Mouse (Mus musculus) macrophage (primary cell): ENCODE measurements around the gene Islr. TPM values are rescaled to one million over a fixed set of nuclear protein-coding genes. Genes with fewer than 3 reads are reported as not detected.
"Not testable (repeated sequence)": the region's sequence is repeated elsewhere in the genome, so short reads cannot be mapped to it uniquely, and the experiment has no call there.

ENCODE experiments used
- H3K27ac ChIP-seq: fragments of 350-480 bp; formaldehyde crosslinking; 2 replicates; pipeline ENCODE4 v1.9.0; 2021
- H3K36me3 ChIP-seq: fragments of 350-480 bp; formaldehyde crosslinking; 2 replicates; pipeline ENCODE4 v1.9.0; 2021; ENCODE audit errors: inconsistent target
- H3K4me3 ChIP-seq: fragments of 350-480 bp; formaldehyde crosslinking; 2 replicates; pipeline ENCODE4 v1.9.0; 2021; ENCODE audit errors: inconsistent target
- H3K79me2 ChIP-seq: fragments of 350-480 bp; formaldehyde crosslinking; 2 replicates; pipeline ENCODE4 v1.9.0; 2021; ENCODE audit errors: inconsistent target
- WGBS: methylation state at CpG from one replicate; pipeline ENCODE4 v1.1.7; 2026; ENCODE audit warnings: inconsistent platforms; ENCODE audit not compliant: missing documents; 5-methylcytosine and 5-hydroxymethylcytosine counted together
- polyA plus RNA-seq: library from polyadenylated mRNA; stranded (reverse); fragments of 250-400 nt; gene quantifications from 3 replicates; pipeline ENCODE4 v1.2.4, GENCODE M21; 2018; ENCODE audit warnings: inconsistent platforms
- total RNA-seq, 78 experiments: library from RNA; depleted of rRNA; stranded (reverse); fragments of 250-400 nt; gene quantifications; 1 replicate in 9 of 78; 2 replicates in 24 of 78; 3 replicates in 43 of 78; 4 replicates in 2 of 78; pipeline ENCODE4 v1.2.4; 2018; ENCODE audit warnings: inconsistent platforms in 56 of 78

Islr gene
- total RNA-seq (2018; cell fraction: chromatin; rRNA removed): 1 to 10 TPM in 1 of 26 experiments, not detected in 25; 8.1 TPM
- total RNA-seq (2018; cell fraction: cytosol; rRNA removed): under 1 TPM in 3 of 26 experiments, not detected in 23; 0.07 TPM
- 1 to 10 TPM in 1 of 26 experiments, not detected in 25; 1.7 TPM for total RNA-seq (2018; cell fraction: nucleus; rRNA removed)
- not detected in 3 replicates for polyA plus RNA-seq

GRCm38 (mm10) chr9:58203516-58204447 lies at the start of gene Islr, which contains the start of gene Islr2:
Gene Islr, minus strand, starts transcription at chr9:58204306.
Gene Islr2, minus strand, starts transcription at chr9:58204319.
- Histone ChIP-seq H3K27ac (no peak within 1 kb of the TSS), H3K36me3 (no peaks in the 10 kb centered on the region), H3K79me2 (no peaks in the 10 kb centered on the region), H3K4me3 (peak within 1 kb of the TSS; percentile 34)
- WGBS: 8% methylated on average over 42 of the region's 42 CpGs

GRCm38 (mm10) chr9:58253805-58254122 lies 49.7 kb upstream of the Islr start:
- Histone ChIP-seq H3K79me2 (peaks cover 25% of the 10 kb centered on the region), H3K36me3 (peaks cover 24% of the 10 kb centered on the region), H3K4me3 (peak overlapping the region; percentile 70), H3K27ac (peak overlapping the region; percentile 69)
- 75% methylated on average over 2 of the region's 5 CpGs for WGBS

GRCm38 (mm10) chr9:58253033-58253804 lies 49.1 kb upstream of the Islr start, which contains the start of gene Stoml1:
Gene Stoml1, plus strand, starts transcription at chr9:58253164.
- peak within 1 kb of the TSS; percentile 69 for H3K27ac ChIP-seq
- WGBS: 1% methylated on average over 31 of the region's 31 CpGs

GRCm38 (mm10) chr9:58250730-58251129 lies 46.6 kb upstream of the Islr start:
- not testable (repeated sequence) for H3K4me3 ChIP-seq, H3K36me3 ChIP-seq, H3K27ac ChIP-seq
- H3K79me2 ChIP-seq: peaks cover 55% of the 10 kb centered on the region
- WGBS: 100% methylated on average over 1 of the region's 1 CpGs

More at GRCm38 (mm10) chr9:58253033-58253804, 49.1 kb upstream of the Islr start, which contains the start of gene Stoml1:
- Histone ChIP-seq H3K36me3 (peaks cover 18% of the 10 kb centered on the region), H3K4me3 (peak within 1 kb of the TSS; percentile 70), H3K79me2 (peaks cover 30% of the 10 kb centered on the region)

GRCm38 (mm10) chr9:58250322-58250721 lies 46.2 kb upstream of the Islr start:
- Histone ChIP-seq H3K4me3 (no peak overlapping the region), H3K79me2 (peaks cover 59% of the 10 kb centered on the region), H3K36me3 (peaks cover 2% of the 10 kb centered on the region; the same call in 1 of the 2 replicates), H3K27ac (peak overlapping the region; percentile 93)
- WGBS: 86% methylated on average over 8 of the region's 8 CpGs

GRCm38 (mm10) chr9:58249592-58250192 lies 45.6 kb upstream of the Islr start, which contains the start of gene Pml:
Gene Pml, minus strand, starts transcription at chr9:58249786.
- under 1% methylated on average over 16 of the region's 16 CpGs for WGBS
- H3K4me3 ChIP-seq: peak within 1 kb of the TSS; percentile 85
- H3K36me3 ChIP-seq: peaks cover 9% of the 10 kb centered on the region; the same call in 1 of the 2 replicates
- H3K27ac ChIP-seq: peak within 1 kb of the TSS; percentile 93
- H3K79me2 ChIP-seq: peaks cover 63% of the 10 kb centered on the region

GRCm38 (mm10) chr9:58248746-58249413 lies 44.8 kb upstream of the Islr start:
- peaks cover 14% of the 10 kb centered on the region; the same call in 1 of the 2 replicates for H3K36me3 ChIP-seq
- H3K79me2 ChIP-seq: peaks cover 63% of the 10 kb centered on the region
- WGBS: 5% methylated on average over 7 of the region's 7 CpGs
- H3K4me3 ChIP-seq: peak overlapping the region; percentile 85
- H3K27ac ChIP-seq: peak overlapping the region; percentile 93

- Histone ChIP-seq H3K27ac (peak overlapping the region; percentile 17; the same call in 1 of the 2 replicates), H3K36me3 (peaks cover 27% of the 10 kb centered on the region; the same call in 1 of the 2 replicates), H3K79me2 (peaks cover 72% of the 10 kb centered on the region), H3K4me3 (peak overlapping the region; percentile 85)
- 11% methylated on average over 25 of the region's 25 CpGs for WGBS
Observed at GRCm38 (mm10) chr9:58247064-58247759, 43.1 kb upstream of the Islr start.

- WGBS: 3% methylated on average over 4 of the region's 4 CpGs
- peaks cover 83% of the 10 kb centered on the region for H3K79me2 ChIP-seq
- H3K27ac ChIP-seq: no peak overlapping the region
- H3K4me3 ChIP-seq: no peak overlapping the region
- H3K36me3 ChIP-seq: peaks cover 35% of the 10 kb centered on the region; the same call in 1 of the 2 replicates
Observed at GRCm38 (mm10) chr9:58246083-58246591, 42.0 kb upstream of the Islr start.

- H3K27ac ChIP-seq: no peak overlapping the region
- WGBS: 88% methylated on average over 6 of the region's 6 CpGs
- peaks cover 48% of the 10 kb centered on the region for H3K36me3 ChIP-seq
- H3K79me2 ChIP-seq: peaks cover 100% of the 10 kb centered on the region
- H3K4me3 ChIP-seq: no peak overlapping the region
Observed at GRCm38 (mm10) chr9:58243696-58244095, 39.6 kb upstream of the Islr start.

GRCm38 (mm10) chr9:58242696-58243095 lies 38.6 kb upstream of the Islr start:
- Histone ChIP-seq H3K36me3 (peaks cover 49% of the 10 kb centered on the region), H3K4me3 (no peak overlapping the region), H3K27ac (no peak overlapping the region), H3K79me2 (peaks cover 100% of the 10 kb centered on the region)
- 77% methylated on average over 5 of the region's 5 CpGs for WGBS

- Histone ChIP-seq H3K79me2 (peaks cover 100% of the 10 kb centered on the region), H3K36me3 (peaks cover 57% of the 10 kb centered on the region), H3K4me3 (no peak overlapping the region), H3K27ac (no peak overlapping the region)
- 80% methylated on average over 7 of the region's 9 CpGs for WGBS
Observed at GRCm38 (mm10) chr9:58241780-58242485, 37.8 kb upstream of the Islr start.
